26 mouse cellular contexts compared by ENCODE assay signal in the genomic region with DNA sequence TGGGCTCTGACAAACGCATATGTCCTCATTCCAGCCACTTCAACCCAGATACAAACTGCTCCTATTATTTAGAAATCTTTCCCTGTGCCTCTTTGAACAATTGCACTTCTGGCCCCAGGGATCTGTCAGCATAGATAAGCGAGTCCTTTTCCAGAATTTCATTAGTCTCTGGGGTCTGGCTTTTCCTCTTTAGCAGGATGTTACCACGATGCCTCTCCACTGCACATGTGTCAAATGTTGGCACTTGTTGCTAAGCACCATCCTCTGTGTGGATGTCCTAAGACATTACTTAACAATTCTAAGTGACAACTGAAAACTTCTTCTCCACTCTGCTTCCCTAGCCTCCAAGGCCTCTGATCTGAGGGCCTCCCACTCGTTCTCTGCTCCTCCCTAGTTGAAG. TPM values are rescaled to one million over a fixed set of nuclear protein-coding genes. Genes with fewer than 3 reads are reported as not detected.
DNase-seq lines count a peak whose midpoint lies in the region; ATAC-seq and TF ChIP-seq lines count a peak whose summit lies in the region.
"Had no signal": no experiment of that assay in that cellular context is flagged by ENCODE, and none has a peak within 500 bp of the region (broad histone marks: within the 10 kb centered on the region; RNA-seq: fewer than 3 reads in every experiment).

No protein-coding gene starts in this region.

- H3K79me2 ChIP-seq in liver, adult 2 months (ENCODE audit: control insufficient read depth, insufficient read depth, low read length), result peaks cover 7% of the 10 kb centered on the region; the same call in 1 of the 2 replicates

- ATAC-seq in heart, embryonic 13.5 days (ENCODE audit: extremely low read depth, insufficient number of reproducible peaks, low FRiP score, low TSS enrichment), result no peak
- ATAC-seq in liver, embryonic 12.5 days, result no peak
- ATAC-seq in common myeloid progenitor, adult 5-6 weeks (replicated peaks; ENCODE audit: low read depth, poor library complexity, severe bottlenecking), result peak; percentile 38
- peak; percentile 41 for ATAC-seq in heart, postnatal 0 days (ENCODE audit: insufficient read depth, low read depth)
- ATAC-seq: forebrain, embryonic 16.5 days; intestine, embryonic 16.5 days; Patski had no signal

- TF ChIP-seq EP300 in heart, postnatal 0 days (IDR thresholded peaks at IDR 0.05; ENCODE audit: low read depth), result no peak

- peak overlapping the region; percentile 4 for H3K9ac ChIP-seq in heart, embryonic 13.5 days
- H3K9ac ChIP-seq in liver, adult 2 months (ENCODE audit: low read depth, low read length), result no peak overlapping the region
- H3K9ac ChIP-seq in liver, embryonic 12.5 days, result no peak overlapping the region
- H3K9ac ChIP-seq in heart, postnatal 0 days (replicated peaks; ENCODE audit: low read depth, low read length), result no peak overlapping the region
- H3K9ac ChIP-seq: hindbrain, embryonic 15.5 days; liver, embryonic 13.5 days; lung, embryonic 15.5 days had no signal

- no peak for DNase-seq in heart, postnatal 25 days (ENCODE audit: low spot score)
- DNase-seq in liver, adult 2 months (ENCODE audit: extremely low read depth, low read depth, low spot score), result no peak
- DNase-seq in heart, postnatal 0 days (ENCODE audit: low spot score), result peak; percentile 37
- no peak for DNase-seq in gastrocnemius, postnatal 36 days
- DNase-seq in layer of hippocampus, adult 18-20 months (ENCODE audit: low spot score in 2 of 2), result no peak
- DNase-seq: adrenal gland, adult 8-10 months; cerebellum, postnatal 10 days; kidney, postnatal 4 days; liver, embryonic 13.5 days; midbrain, embryonic 14.5 days; thymus, adult 2 months had no signal

- no peak overlapping the region for H3K4me3 ChIP-seq in heart, embryonic 13.5 days
- H3K4me3 ChIP-seq in liver, adult 2 months (ENCODE audit: insufficient read depth, low read depth, low read length), result no peak overlapping the region
- H3K4me3 ChIP-seq in liver, embryonic 12.5 days, result no peak overlapping the region
- no peak overlapping the region for H3K4me3 ChIP-seq in heart, postnatal 0 days (ENCODE audit: low read depth, low read length)
- H3K4me3 ChIP-seq: hindbrain, embryonic 15.5 days; limb, embryonic 10.5 days; liver, embryonic 13.5 days; lung, embryonic 15.5 days had no signal

- no peak for TF ChIP-seq CTCF in liver, adult 2 months (IDR thresholded peaks at IDR 0.05; ENCODE audit: low read depth, low read length)
- TF ChIP-seq CTCF in heart, postnatal 0 days (IDR thresholded peaks at IDR 0.05; ENCODE audit: low read depth), result no peak

- peaks cover 59% of the 10 kb centered on the region for H3K4me1 ChIP-seq in heart, embryonic 13.5 days
- H3K4me1 ChIP-seq in liver, adult 2 months (ENCODE audit: control insufficient read depth, insufficient read depth, low read length), result peaks cover 16% of the 10 kb centered on the region
- H3K4me1 ChIP-seq in liver, embryonic 12.5 days, result peaks cover 19% of the 10 kb centered on the region
- peaks cover 30% of the 10 kb centered on the region for H3K4me1 ChIP-seq in heart, postnatal 0 days (ENCODE audit: control insufficient read depth, insufficient read depth)

- intact Hi-C loops in heart, postnatal 25 days (cut with DNase I), result no loop called here
- intact Hi-C loops in gastrocnemius, postnatal 36 days (cut with DNase I), result no loop called here

- H3K4me2 ChIP-seq in heart, embryonic 13.5 days, result no peak overlapping the region
- no peak overlapping the region for H3K4me2 ChIP-seq in liver, embryonic 12.5 days
- no peak overlapping the region for H3K4me2 ChIP-seq in heart, postnatal 0 days (ENCODE audit: low read depth, low read length)
- H3K4me2 ChIP-seq: hindbrain, embryonic 15.5 days; liver, embryonic 13.5 days; lung, embryonic 15.5 days had no signal

- H3K27me3 ChIP-seq in heart, embryonic 13.5 days (replicated peaks), result no peaks in the 10 kb centered on the region
- no peaks in the 10 kb centered on the region for H3K27me3 ChIP-seq in liver, adult 2 months (ENCODE audit: control insufficient read depth, insufficient read depth, low read length)
- peaks cover 14% of the 10 kb centered on the region for H3K27me3 ChIP-seq in liver, embryonic 12.5 days (replicated peaks)
- no peaks in the 10 kb centered on the region for H3K27me3 ChIP-seq in heart, postnatal 0 days (ENCODE audit: control insufficient read depth, insufficient read depth, low read length)
- H3K27me3 ChIP-seq: hindbrain, embryonic 15.5 days; liver, embryonic 13.5 days; lung, embryonic 15.5 days; megakaryocyte, embryonic 14.5 days; Patski had no signal

- H3K36me3 ChIP-seq in heart, embryonic 13.5 days, result no peaks in the 10 kb centered on the region
- no peaks in the 10 kb centered on the region for H3K36me3 ChIP-seq in liver, adult 2 months (ENCODE audit: control insufficient read depth, insufficient read depth, low read length)
- no peaks in the 10 kb centered on the region for H3K36me3 ChIP-seq in liver, embryonic 12.5 days
- H3K36me3 ChIP-seq in heart, postnatal 0 days (replicated peaks; ENCODE audit: control insufficient read depth, insufficient read depth, low read length), result no peaks in the 10 kb centered on the region
- H3K36me3 ChIP-seq: hindbrain, embryonic 15.5 days; limb, embryonic 10.5 days; liver, embryonic 13.5 days; lung, embryonic 15.5 days had no signal

- no peaks in the 10 kb centered on the region for H3K9me3 ChIP-seq in heart, embryonic 13.5 days
- H3K9me3 ChIP-seq in liver, embryonic 12.5 days (replicated peaks), result no peaks in the 10 kb centered on the region
- H3K9me3 ChIP-seq in heart, postnatal 0 days (replicated peaks; ENCODE audit: control insufficient read depth, low read length), result no peaks in the 10 kb centered on the region
- H3K9me3 ChIP-seq: hindbrain, embryonic 15.5 days; limb, embryonic 10.5 days; liver, embryonic 13.5 days; lung, embryonic 15.5 days; megakaryocyte, embryonic 14.5 days had no signal

- no peak for TF ChIP-seq POLR2A in liver, adult 2 months (IDR thresholded peaks at IDR 0.05; ENCODE audit: extremely low read depth, insufficient read depth, low read length)

- H3K27ac ChIP-seq in heart, embryonic 13.5 days (replicated peaks), result peak overlapping the region; percentile 72
- peak overlapping the region; percentile 11; the same call in 1 of the 2 replicates for H3K27ac ChIP-seq in liver, adult 2 months (replicated peaks; ENCODE audit: insufficient read depth, low read depth, low read length)
- H3K27ac ChIP-seq in liver, embryonic 12.5 days, result no peak overlapping the region
- peak overlapping the region; percentile 78 for H3K27ac ChIP-seq in heart, postnatal 0 days (ENCODE audit: low read depth)
- H3K27ac ChIP-seq: hindbrain, embryonic 15.5 days; limb, embryonic 10.5 days; liver, embryonic 13.5 days; lung, embryonic 15.5 days had no signal

- WGBS in heart, embryonic 13.5 days, result 17% methylated on average over 4 of the region's 4 CpGs
- 67% methylated on average over 4 of the region's 4 CpGs for WGBS in liver, adult 2 months
- 27% methylated on average over 4 of the region's 4 CpGs for WGBS in liver, embryonic 12.5 days (ENCODE audit: insufficient replicate concordance)
- 36% methylated on average over 4 of the region's 4 CpGs for WGBS in heart, postnatal 0 days

RNA-seq across cellular contexts. Expression of gene Epha1, which starts 2.9 kb away (rescaled TPM):
- 3.3 and 3.4 TPM in 2 replicates for polyA plus RNA-seq in heart, embryonic 13.5 days (2015; fragmentation: Nextera tagmentation; extraction: Ambion mirVana)
- total RNA-seq in heart, postnatal 25 days (2021), result under 1 TPM; 0.26 to 0.31 TPM
- total RNA-seq in liver, adult 2 months (2014; rRNA removed), result 27.6 and 30.9 TPM in 2 replicates
- polyA plus RNA-seq in liver, adult 2 months (2012; rRNA removed), result 27.1 and 28.1 TPM in 2 replicates
- polyA plus RNA-seq in liver, embryonic 12.5 days (2016; fragmentation: Nextera tagmentation; extraction: Ambion mirVana), result 2.6 and 3.4 TPM in 2 replicates
- total RNA-seq in common myeloid progenitor, adult 5-6 weeks (2017), result 1.8 TPM in 1 of 2 replicates, not detected in the other
- 0.35 TPM in 1 of 2 replicates, not detected in the other for total RNA-seq in heart, postnatal 0 days (2014; rRNA removed; ENCODE audit: low replicate concordance)
- 0.33 and 0.48 TPM in 2 replicates for polyA plus RNA-seq in heart, postnatal 0 days (2015; fragmentation: Nextera tagmentation; extraction: Ambion mirVana)
- total RNA-seq in gastrocnemius, postnatal 36 days (2021), result under 1 TPM in 1 of 2 experiments, not detected in 1; 0.10 TPM
- total RNA-seq in layer of hippocampus, adult 18-20 months (2021), result under 1 TPM; 0.13 to 0.20 TPM

RNA-seq across cellular contexts. Expression of gene Tas2r143, which starts 24.0 kb away (rescaled TPM):
- not detected in 2 replicates for polyA plus RNA-seq in heart, embryonic 13.5 days (2015; fragmentation: Nextera tagmentation; extraction: Ambion mirVana)
- under 1 TPM in 1 of 2 experiments, not detected in 1; 0.39 TPM for total RNA-seq in heart, postnatal 25 days (2021)
- total RNA-seq in liver, adult 2 months (2014; rRNA removed), result 0.27 and 0.83 TPM in 2 replicates
- polyA plus RNA-seq in liver, adult 2 months (2012; rRNA removed), result 0.13 and 0.17 TPM in 2 replicates
- not detected in 2 replicates for polyA plus RNA-seq in liver, embryonic 12.5 days (2016; fragmentation: Nextera tagmentation; extraction: Ambion mirVana)
- not detected in 2 replicates for total RNA-seq in common myeloid progenitor, adult 5-6 weeks (2017)
- not detected in 2 replicates for total RNA-seq in heart, postnatal 0 days (2014; rRNA removed; ENCODE audit: low replicate concordance)
- not detected in 2 replicates for polyA plus RNA-seq in heart, postnatal 0 days (2015; fragmentation: Nextera tagmentation; extraction: Ambion mirVana)
- not detected for total RNA-seq in gastrocnemius, postnatal 36 days (2021)
- total RNA-seq in layer of hippocampus, adult 18-20 months (2021), result not detected
- total RNA-seq: left cerebral cortex, adult 8-10 months had no signal
- polyA plus RNA-seq: embryonic facial prominence, embryonic 14.5 days; forebrain, embryonic 16.5 days; hindbrain, embryonic 15.5 days; intestine, embryonic 16.5 days; limb, embryonic 10.5 days; liver, embryonic 13.5 days; lung, embryonic 15.5 days; midbrain, embryonic 14.5 days; neural tube, embryonic 14.5 days; Patski; stomach, embryonic 14.5 days had no signal

RNA-seq across cellular contexts. Expression of gene Zyx, which starts 26.6 kb away (rescaled TPM):
- 156 and 173 TPM in 2 replicates for polyA plus RNA-seq in heart, embryonic 13.5 days (2015; fragmentation: Nextera tagmentation; extraction: Ambion mirVana)
- 10 to 100 TPM; 57.1 to 59.8 TPM for total RNA-seq in heart, postnatal 25 days (2021)
- 6.4 and 9.5 TPM in 2 replicates for total RNA-seq in liver, adult 2 months (2014; rRNA removed)
- polyA plus RNA-seq in liver, adult 2 months (2012; rRNA removed), result 43.1 and 49.8 TPM in 2 replicates
- polyA plus RNA-seq in liver, embryonic 12.5 days (2016; fragmentation: Nextera tagmentation; extraction: Ambion mirVana), result 66.3 and 66.5 TPM in 2 replicates
- 34.5 and 48.0 TPM in 2 replicates for total RNA-seq in common myeloid progenitor, adult 5-6 weeks (2017)
- total RNA-seq in heart, postnatal 0 days (2014; rRNA removed; ENCODE audit: low replicate concordance), result 96.2 and 140 TPM in 2 replicates
- 86.4 and 89.9 TPM in 2 replicates for polyA plus RNA-seq in heart, postnatal 0 days (2015; fragmentation: Nextera tagmentation; extraction: Ambion mirVana)
- 10 to 100 TPM; 21.9 to 26.6 TPM for total RNA-seq in gastrocnemius, postnatal 36 days (2021)
- total RNA-seq in layer of hippocampus, adult 18-20 months (2021), result 10 to 100 TPM; 39.5 to 40.3 TPM

RNA-seq across cellular contexts. Expression of gene Tas2r135, which starts 29.2 kb away (rescaled TPM):
- polyA plus RNA-seq in heart, embryonic 13.5 days (2015; fragmentation: Nextera tagmentation; extraction: Ambion mirVana), result not detected in 2 replicates
- total RNA-seq in heart, postnatal 25 days (2021), result not detected
- 0.27 and 0.28 TPM in 2 replicates for total RNA-seq in liver, adult 2 months (2014; rRNA removed)
- not detected in 2 replicates for polyA plus RNA-seq in liver, adult 2 months (2012; rRNA removed)
- polyA plus RNA-seq in liver, embryonic 12.5 days (2016; fragmentation: Nextera tagmentation; extraction: Ambion mirVana), result not detected in 2 replicates
- total RNA-seq in common myeloid progenitor, adult 5-6 weeks (2017), result not detected in 2 replicates
- not detected in 2 replicates for total RNA-seq in heart, postnatal 0 days (2014; rRNA removed; ENCODE audit: low replicate concordance)
- not detected in 2 replicates for polyA plus RNA-seq in heart, postnatal 0 days (2015; fragmentation: Nextera tagmentation; extraction: Ambion mirVana)
- under 1 TPM in 1 of 2 experiments, not detected in 1; 0.23 TPM for total RNA-seq in gastrocnemius, postnatal 36 days (2021)
- not detected for total RNA-seq in layer of hippocampus, adult 18-20 months (2021)
- total RNA-seq: left cerebral cortex, adult 8-10 months had no signal
- polyA plus RNA-seq: embryonic facial prominence, embryonic 14.5 days; forebrain, embryonic 16.5 days; gonadal fat pad, adult 2 months; hindbrain, embryonic 15.5 days; intestine, embryonic 16.5 days; limb, embryonic 10.5 days; liver, embryonic 13.5 days; lung, embryonic 15.5 days; midbrain, embryonic 14.5 days; neural tube, embryonic 14.5 days; Patski; stomach, embryonic 14.5 days; thymus, adult 2 months had no signal

RNA-seq across cellular contexts. Expression of gene Fam131b, which starts 51.6 kb away (rescaled TPM):
- polyA plus RNA-seq in heart, embryonic 13.5 days (2015; fragmentation: Nextera tagmentation; extraction: Ambion mirVana), result 0.17 TPM in 2 replicates
- total RNA-seq in heart, postnatal 25 days (2021), result 1 to 10 TPM in 1 of 2 experiments, under 1 TPM in 1; 0.59 to 1.1 TPM
- under 0.01 TPM in 1 of 2 replicates, not detected in the other for total RNA-seq in liver, adult 2 months (2014; rRNA removed)
- polyA plus RNA-seq in liver, adult 2 months (2012; rRNA removed), result not detected in 2 replicates
- polyA plus RNA-seq in liver, embryonic 12.5 days (2016; fragmentation: Nextera tagmentation; extraction: Ambion mirVana), result not detected in 2 replicates
- total RNA-seq in common myeloid progenitor, adult 5-6 weeks (2017), result not detected in 2 replicates
- total RNA-seq in heart, postnatal 0 days (2014; rRNA removed; ENCODE audit: low replicate concordance), result 0.88 and 1.4 TPM in 2 replicates
- 0.08 TPM in 2 replicates for polyA plus RNA-seq in heart, postnatal 0 days (2015; fragmentation: Nextera tagmentation; extraction: Ambion mirVana)
- under 1 TPM; 0.25 to 0.26 TPM for total RNA-seq in gastrocnemius, postnatal 36 days (2021)
- 10 to 100 TPM; 80.2 to 82.8 TPM for total RNA-seq in layer of hippocampus, adult 18-20 months (2021)

Comparison
In these comparisons a context has a peak if more than half of its experiments do, and no peak if none do; other contexts are left out.
1. ATAC-seq: peak in common myeloid progenitor, adult 5-6 weeks (single experiment) and heart, postnatal 0 days (single experiment); none in heart, embryonic 13.5 days (single experiment) and liver, embryonic 12.5 days (single experiment).
2. RNA of gene Epha1, which starts 2.9 kb away (total RNA-seq): 27.6 to 30.9 TPM in liver, adult 2 months; 0.26 to 0.31 TPM in heart, postnatal 25 days, 0.13 to 0.20 TPM in layer of hippocampus, adult 18-20 months, 0.10 TPM in gastrocnemius, postnatal 36 days, 1.8 TPM in common myeloid progenitor, adult 5-6 weeks and 0.35 TPM in heart, postnatal 0 days; every median in the first group is over 10 times any median in the second.